Mouse (Mus musculus) embryonic fibroblast, embryonic 13.5 days (primary cell): ENCODE results near the gene Capn2. TPM values are rescaled to one million over a fixed set of nuclear protein-coding genes. Genes with fewer than 3 reads are reported as not detected.
A peak's percentile ranks its signal among the peaks of the same experiment; 100 is the strongest.

Source experiments
- H3K27ac ChIP-seq: 2 replicates; pipeline ENCODE4 v1.5.1; 2012; ENCODE audit warnings: low read length, control low read depth, inconsistent platforms; ENCODE audit not compliant: insufficient read depth
- H3K4me1 ChIP-seq: 2 replicates; pipeline ENCODE4 v1.6.1; 2011; ENCODE audit warnings: low read length; ENCODE audit not compliant: control insufficient read depth, insufficient read depth
- H3K4me3 ChIP-seq: 2 replicates; pipeline ENCODE4 v1.5.1; 2011; ENCODE audit warnings: mild to moderate bottlenecking, control low read depth, low read length; ENCODE audit not compliant: insufficient read depth
- CTCF ChIP-seq: IDR thresholded peaks from 2 replicates; pipeline ENCODE4 v1.5.1; 2011; ENCODE audit warnings: mild to moderate bottlenecking, control low read depth, low read length, moderate library complexity, borderline replicate concordance; ENCODE audit not compliant: insufficient read depth
- POLR2A ChIP-seq: IDR thresholded peaks from 2 replicates; pipeline ENCODE4 v1.6.1; 2011; ENCODE audit warnings: low read depth, mild to moderate bottlenecking, control low read depth, low read length, moderate library complexity
- polyA plus RNA-seq: library from polyadenylated mRNA; stranded (reverse); fragments of >200 nt; gene quantifications from 2 replicates; pipeline ENCODE4 v1.2.4, GENCODE M21; 2011; ENCODE audit warnings: low read depth; ENCODE audit not compliant: missing spikeins, insufficient read length

Gene Capn2
- polyA plus RNA-seq, 1 experiment = 244 TPM

DNA sequence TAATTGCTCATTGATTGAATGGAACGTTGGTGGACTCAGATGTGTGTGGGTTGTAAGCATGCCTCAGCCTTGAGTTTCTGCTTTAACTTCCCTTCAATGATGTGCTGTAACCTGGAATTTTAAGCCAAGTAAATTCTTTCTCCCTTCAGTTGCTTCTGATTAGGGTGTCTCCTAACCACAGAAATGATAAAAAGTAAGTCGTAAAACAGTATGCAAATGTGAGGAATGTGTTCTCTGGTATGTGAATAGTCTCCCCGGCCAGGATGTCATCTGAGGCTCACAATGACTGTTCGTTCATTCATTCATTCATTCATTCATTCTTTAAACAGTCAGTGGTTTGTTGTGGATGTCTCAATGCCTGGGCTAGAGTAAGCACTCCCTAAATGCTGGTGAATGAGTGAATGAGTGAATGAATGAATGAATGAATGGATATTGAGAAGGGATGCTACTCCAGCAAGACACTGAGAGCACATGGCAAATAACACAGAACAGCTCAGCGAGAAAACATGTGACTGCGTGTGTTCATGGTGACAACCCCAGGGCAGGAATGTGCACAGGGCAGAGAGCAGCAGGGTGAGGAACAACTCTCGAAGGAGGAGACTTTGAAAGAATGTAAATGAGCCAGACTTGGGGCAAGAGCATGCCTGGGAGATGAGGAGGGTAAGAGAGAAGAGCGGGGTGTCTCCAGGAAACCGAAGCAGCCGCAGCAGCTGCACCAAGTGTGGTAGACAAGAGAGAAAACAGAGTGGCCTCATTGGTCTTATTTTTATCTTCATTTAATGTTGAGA, 2.4 kb downstream of the Capn2 start:
- peak overlapping the region; percentile 98 for H3K27ac ChIP-seq
- TF ChIP-seq CTCF (no peak), POLR2A (peak; percentile 22)
- H3K4me3 ChIP-seq = peak overlapping the region; percentile 94
- H3K4me1 ChIP-seq = peaks cover 35% of the 10 kb centered on the region

DNA sequence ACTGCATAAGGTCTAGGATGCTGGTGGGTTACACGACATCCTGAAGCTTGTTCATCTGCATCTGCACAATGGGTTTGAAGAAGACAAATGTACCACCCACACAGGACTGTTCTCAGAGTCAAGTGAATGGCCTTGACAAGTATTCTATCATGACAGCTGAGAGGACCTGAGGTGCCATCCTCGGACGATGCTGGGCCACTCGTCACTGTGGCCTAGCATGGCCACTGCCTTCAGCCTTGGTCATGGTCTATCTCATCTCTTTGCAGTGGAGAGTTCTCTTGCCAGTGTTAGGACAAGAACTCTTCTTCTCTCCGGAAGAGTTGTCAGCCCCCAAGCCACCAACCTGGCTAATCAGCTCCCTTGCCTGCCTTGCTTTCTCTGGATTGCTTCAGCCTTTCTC, 3.7 kb downstream of the Capn2 start:
- peaks cover 31% of the 10 kb centered on the region for H3K4me1 ChIP-seq
- TF ChIP-seq CTCF (no peak), POLR2A (no peak)
- no peak overlapping the region for H3K4me3 ChIP-seq
- H3K27ac ChIP-seq = peak overlapping the region; percentile 1; the same call in 1 of the 2 replicates

- TF ChIP-seq POLR2A (no peak), CTCF (no peak)
- no peak overlapping the region for H3K4me3 ChIP-seq
- peaks cover 27% of the 10 kb centered on the region for H3K4me1 ChIP-seq
- H3K27ac ChIP-seq = peak overlapping the region; percentile 1; the same call in 1 of the 2 replicates
Measured at GRCm38 (mm10) chr1:182512901-182513410, 4.5 kb downstream of the Capn2 start.

DNA sequence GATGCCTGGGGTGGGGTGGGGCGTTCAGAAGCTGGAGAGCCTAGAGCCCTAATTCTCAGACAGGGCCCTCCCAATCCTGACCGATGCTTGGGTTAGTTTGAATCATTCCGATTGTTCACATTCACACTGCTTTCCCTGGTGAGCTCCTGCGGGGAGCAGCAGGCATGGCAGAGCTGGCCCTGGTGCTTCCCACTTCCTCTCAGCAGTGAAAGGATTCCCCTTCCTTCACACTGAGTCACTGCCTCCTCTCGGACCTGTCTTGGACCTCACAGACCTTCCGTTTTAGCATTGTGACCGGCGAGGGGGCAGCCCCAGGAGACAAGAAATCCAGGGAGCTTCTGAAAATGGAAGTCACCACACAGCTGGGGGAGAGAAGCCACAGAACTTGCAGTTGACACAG, 5.6 kb downstream of the Capn2 start:
- peak overlapping the region; percentile 54 for H3K27ac ChIP-seq
- peaks cover 27% of the 10 kb centered on the region for H3K4me1 ChIP-seq
- H3K4me3 ChIP-seq = no peak overlapping the region
- no peak for TF ChIP-seq POLR2A

GRCm38 (mm10) chr1:182511073-182511472, 6.3 kb downstream of the Capn2 start:
- H3K27ac ChIP-seq = peak overlapping the region; percentile 54
- TF ChIP-seq POLR2A (no peak), CTCF (no peak)

DNA sequence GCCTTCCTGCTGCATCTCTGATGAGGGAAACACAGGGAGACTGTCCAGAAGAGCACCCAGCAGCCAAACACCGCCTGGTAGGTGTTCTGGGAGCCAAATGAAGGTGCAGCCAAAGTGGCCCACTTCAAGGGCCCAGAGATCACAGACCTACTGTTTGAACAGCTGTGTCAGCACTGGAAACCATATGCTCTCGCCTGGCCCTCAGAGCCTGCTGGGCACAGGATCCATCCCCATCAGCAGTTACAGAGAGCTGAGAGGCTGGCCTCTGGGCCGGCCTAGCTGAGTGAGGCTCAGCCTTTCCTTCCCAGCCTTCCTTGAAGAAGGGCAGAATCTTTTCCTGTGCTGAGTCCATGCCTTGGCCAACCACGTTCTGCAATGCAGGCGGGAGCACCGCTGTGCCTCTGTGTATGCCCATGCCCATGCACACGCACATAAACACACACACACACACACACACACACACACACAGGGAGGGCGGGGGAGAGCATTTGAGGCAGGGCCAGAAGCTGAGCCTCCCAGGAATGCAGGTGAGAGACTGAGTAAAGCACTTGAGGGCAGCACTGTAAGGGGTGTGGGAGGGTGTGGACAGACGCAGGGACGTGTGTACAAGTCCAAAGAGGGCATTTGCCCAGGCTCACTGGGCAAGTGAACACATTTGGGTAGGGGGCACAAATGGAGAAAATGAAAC, 8.2 kb downstream of the Capn2 start:
- Histone ChIP-seq H3K27ac (no peak overlapping the region), H3K4me3 (no peak overlapping the region), H3K4me1 (peaks cover 33% of the 10 kb centered on the region)
- no peak for TF ChIP-seq CTCF
- TF ChIP-seq POLR2A = no peak

More at GRCm38 (mm10) chr1:182511073-182511472, 6.3 kb downstream of the Capn2 start:
- H3K4me3 ChIP-seq = no peak overlapping the region
- H3K4me1 ChIP-seq = peaks cover 31% of the 10 kb centered on the region

GRCm38 (mm10) chr1:182506229-182506986, 11.0 kb downstream of the Capn2 start:
- Histone ChIP-seq H3K4me3 (no peak overlapping the region), H3K27ac (peak overlapping the region; percentile 71), H3K4me1 (peaks cover 27% of the 10 kb centered on the region)
- TF ChIP-seq CTCF (no peak), POLR2A (no peak)

DNA sequence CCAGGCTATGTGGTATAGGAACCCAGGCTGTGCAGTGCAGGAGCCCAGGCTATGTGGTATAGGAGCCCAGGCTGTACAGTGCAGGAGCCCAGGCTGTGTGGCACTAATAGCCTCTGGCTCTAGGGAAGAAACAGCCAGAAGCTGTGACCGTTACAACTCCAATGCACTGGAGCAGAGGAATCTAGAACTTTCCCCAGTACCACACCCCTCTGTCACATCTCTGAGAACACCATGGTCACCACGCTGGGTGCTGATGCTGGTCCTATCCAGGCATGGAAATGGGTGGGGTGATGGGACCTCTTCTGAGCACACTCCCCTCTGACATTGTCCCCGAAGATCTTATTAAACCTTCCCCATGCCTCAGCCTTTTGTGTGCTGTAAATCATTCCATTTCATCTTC, 12.1 kb downstream of the Capn2 start:
- H3K4me3 ChIP-seq = no peak overlapping the region
- peaks cover 29% of the 10 kb centered on the region for H3K4me1 ChIP-seq
- TF ChIP-seq POLR2A = no peak
- no peak for TF ChIP-seq CTCF
- H3K27ac ChIP-seq = no peak overlapping the region

DNA sequence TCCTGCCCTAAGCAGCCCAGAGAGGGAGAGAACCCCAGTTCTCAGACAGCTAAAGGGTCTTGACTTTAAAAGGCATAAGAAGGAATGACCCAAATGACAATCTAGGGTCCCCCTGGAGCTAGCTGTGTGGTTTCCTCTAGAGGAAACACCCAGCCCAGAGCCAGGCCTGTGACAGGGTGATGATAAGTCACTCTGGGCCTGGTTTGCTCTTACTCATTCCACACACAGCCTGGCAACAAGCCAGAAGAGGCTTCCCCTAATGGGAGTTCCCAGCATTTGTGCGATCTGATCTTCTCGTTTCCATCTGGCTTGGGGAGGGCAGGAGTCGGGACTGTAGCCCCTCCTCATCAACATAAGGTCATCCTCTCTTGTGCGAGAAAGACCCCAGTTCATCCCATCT, 13.2 kb downstream of the Capn2 start:
- Histone ChIP-seq H3K27ac (peak overlapping the region; percentile 45), H3K4me1 (peaks cover 25% of the 10 kb centered on the region), H3K4me3 (no peak overlapping the region)
- no peak for TF ChIP-seq CTCF
- no peak for TF ChIP-seq POLR2A
